Mouse (Mus musculus): ENCODE measurements around the gene Gm21964. TPM values are rescaled to one million over a fixed set of nuclear protein-coding genes. Genes with fewer than 3 reads are reported as not detected.

Gene Gm21964
- not detected in 2 replicates for polyA plus RNA-seq (2014; fragmentation: Nextera tagmentation; extraction: Ambion mirVana)

DNA sequence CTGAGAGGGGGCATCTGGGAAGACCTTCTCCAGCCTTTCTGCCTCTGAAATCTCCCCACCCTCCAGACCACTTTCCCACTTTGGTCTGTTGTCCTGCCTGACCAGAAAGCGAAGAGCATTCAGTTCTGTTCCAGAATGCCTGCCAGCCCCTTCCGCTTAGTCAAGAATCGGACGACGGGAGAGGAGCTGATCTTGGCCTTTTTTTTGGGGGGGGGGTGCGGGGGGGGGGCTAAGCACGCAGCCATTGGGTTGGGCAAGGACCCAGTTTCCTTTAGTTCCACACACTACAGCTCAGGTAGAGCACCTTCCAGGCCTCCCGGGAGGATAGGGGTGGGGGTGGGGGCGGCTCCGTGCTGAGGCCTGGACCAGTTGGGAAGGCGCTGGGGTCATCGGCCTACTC, at the start of gene Gm21964:
TSS of gene Gm21964 (plus strand) at position 301 of the 400 bp plus-strand sequence.
- H3K27me3 ChIP-seq (ENCODE audit: control insufficient read depth, insufficient read depth, low read length), result no peaks in the 10 kb centered on the region
- no peak within 1 kb of the TSS for H3K9ac ChIP-seq (ENCODE audit: low read depth, low read length)
- H3K4me2 ChIP-seq (replicated peaks; ENCODE audit: low read depth, low read length), result no peak within 1 kb of the TSS
- no peaks in the 10 kb centered on the region for H3K9me3 ChIP-seq (ENCODE audit: control insufficient read depth, low read length)
- no peaks in the 10 kb centered on the region for H3K4me1 ChIP-seq (replicated peaks; ENCODE audit: control insufficient read depth, insufficient read depth, low read length)
- DNase-seq (ENCODE audit: low spot score) (no peak), ATAC-seq (ENCODE audit: low FRiP score) (no peak)
- no peaks in the 10 kb centered on the region for H3K36me3 ChIP-seq (ENCODE audit: control insufficient read depth, insufficient read depth, low read length)
- no peak within 1 kb of the TSS for H3K27ac ChIP-seq (ENCODE audit: low read depth, low read length)
- H3K4me3 ChIP-seq (ENCODE audit: low read depth, low read length), result no peak within 1 kb of the TSS
- WGBS, result 81% methylated on average over 10 of the region's 12 CpGs

DNA sequence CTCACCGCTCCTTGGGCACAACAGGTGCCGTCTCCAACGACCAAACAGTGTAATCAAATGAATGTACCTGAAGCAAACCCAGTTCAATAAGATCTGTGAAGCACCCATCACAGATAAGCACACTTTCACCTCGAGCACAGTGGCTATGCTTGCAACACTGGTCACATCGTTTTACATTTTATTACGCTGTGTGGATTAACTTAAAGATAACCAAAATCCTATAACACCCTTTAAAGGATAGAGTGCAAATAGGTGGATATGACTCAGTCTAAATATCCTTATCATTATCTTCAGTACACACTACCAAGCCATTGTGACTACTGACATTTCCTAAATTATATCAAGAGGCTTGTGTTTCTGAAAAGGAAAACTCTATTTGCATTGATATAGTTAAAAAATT, 49.8 kb upstream of the Gm21964 start:
- H3K27me3 ChIP-seq (ENCODE audit: control insufficient read depth, insufficient read depth, low read length), result no peaks in the 10 kb centered on the region
- DNase-seq (ENCODE audit: low spot score), result no peak
- no peak overlapping the region for H3K9ac ChIP-seq (ENCODE audit: low read depth, low read length)
- H3K4me3 ChIP-seq (ENCODE audit: low read depth, low read length), result no peak overlapping the region
- no peaks in the 10 kb centered on the region for H3K4me1 ChIP-seq (replicated peaks; ENCODE audit: control insufficient read depth, insufficient read depth, low read length)
- no peak overlapping the region for H3K4me2 ChIP-seq (replicated peaks; ENCODE audit: low read depth, low read length)
- 84% methylated on average over 6 of the region's 6 CpGs for WGBS
- H3K9me3 ChIP-seq (ENCODE audit: control insufficient read depth, low read length), result no peaks in the 10 kb centered on the region
- no peak overlapping the region for H3K27ac ChIP-seq (ENCODE audit: low read depth, low read length)
- no peak for ATAC-seq (ENCODE audit: low FRiP score)
- H3K36me3 ChIP-seq (ENCODE audit: control insufficient read depth, insufficient read depth, low read length), result no peaks in the 10 kb centered on the region

DNA sequence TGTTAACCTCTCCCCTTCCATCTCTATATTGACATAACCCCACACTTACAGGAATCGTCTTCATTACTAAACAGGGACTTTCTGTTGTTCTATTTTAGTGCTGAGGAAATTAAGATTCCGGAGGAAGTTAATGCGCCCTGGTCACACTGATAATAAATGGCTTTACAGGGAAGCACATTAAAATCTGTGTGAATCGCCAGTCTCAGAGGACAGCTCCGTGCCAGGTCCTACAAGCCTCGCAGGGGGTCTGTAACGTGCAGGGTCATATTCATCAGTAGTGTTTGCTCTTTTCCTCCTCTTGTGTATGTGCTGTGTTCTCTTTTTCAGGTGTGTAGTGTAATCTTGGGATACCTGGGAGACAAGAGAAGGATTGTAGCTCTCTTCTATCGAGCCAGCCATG, 42.8 kb upstream of the Gm21964 start:
- H3K4me1 ChIP-seq (replicated peaks; ENCODE audit: control insufficient read depth, insufficient read depth, low read length), result no peaks in the 10 kb centered on the region
- no peaks in the 10 kb centered on the region for H3K36me3 ChIP-seq (ENCODE audit: control insufficient read depth, insufficient read depth, low read length)

DNA sequence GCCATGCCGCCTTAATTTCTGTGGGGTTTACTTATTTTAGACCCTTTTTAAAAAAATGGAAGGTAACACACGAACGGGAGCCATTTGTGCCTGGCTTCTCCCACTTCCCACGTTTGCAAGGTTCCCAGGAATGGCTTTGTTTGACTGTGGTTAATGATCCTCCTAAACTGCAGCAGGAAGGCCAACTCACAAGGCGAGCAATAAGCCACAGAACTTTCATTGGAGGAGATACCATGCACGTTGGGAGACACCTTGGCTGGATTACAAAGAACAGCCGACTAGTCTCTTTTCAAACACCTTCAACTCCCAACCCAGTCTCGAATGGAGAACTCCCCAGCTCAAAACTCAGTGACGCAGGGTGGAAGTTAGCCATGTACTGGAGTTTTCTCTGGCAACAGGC, 36.8 kb upstream of the Gm21964 start:
- WGBS, result 81% methylated on average over 9 of the region's 9 CpGs
- no peaks in the 10 kb centered on the region for H3K4me1 ChIP-seq (replicated peaks; ENCODE audit: control insufficient read depth, insufficient read depth, low read length)
- DNase-seq (ENCODE audit: low spot score), result no peak
- no peaks in the 10 kb centered on the region for H3K9me3 ChIP-seq (ENCODE audit: control insufficient read depth, low read length)
- H3K27me3 ChIP-seq (ENCODE audit: control insufficient read depth, insufficient read depth, low read length), result no peaks in the 10 kb centered on the region
- no peaks in the 10 kb centered on the region for H3K36me3 ChIP-seq (ENCODE audit: control insufficient read depth, insufficient read depth, low read length)
- H3K27ac ChIP-seq (ENCODE audit: low read depth, low read length), result no peak overlapping the region
- H3K4me2 ChIP-seq (replicated peaks; ENCODE audit: low read depth, low read length), result no peak overlapping the region
- H3K9ac ChIP-seq (ENCODE audit: low read depth, low read length), result no peak overlapping the region
- H3K4me3 ChIP-seq (ENCODE audit: low read depth, low read length), result no peak overlapping the region
- no peak for ATAC-seq (ENCODE audit: low FRiP score)

More for the DNA sequence above, 42.8 kb upstream of the Gm21964 start:
- Histone ChIP-seq H3K9me3 (ENCODE audit: control insufficient read depth, low read length) (no peaks in the 10 kb centered on the region), H3K4me2 (replicated peaks; ENCODE audit: low read depth, low read length) (no peak overlapping the region), H3K27ac (ENCODE audit: low read depth, low read length) (no peak overlapping the region), H3K9ac (ENCODE audit: low read depth, low read length) (no peak overlapping the region), H3K4me3 (ENCODE audit: low read depth, low read length) (no peak overlapping the region), H3K27me3 (ENCODE audit: control insufficient read depth, insufficient read depth, low read length) (no peaks in the 10 kb centered on the region)
- DNase-seq (ENCODE audit: low spot score), result no peak
- 87% methylated on average over 8 of the region's 8 CpGs for WGBS
- no peak for ATAC-seq (ENCODE audit: low FRiP score)

DNA sequence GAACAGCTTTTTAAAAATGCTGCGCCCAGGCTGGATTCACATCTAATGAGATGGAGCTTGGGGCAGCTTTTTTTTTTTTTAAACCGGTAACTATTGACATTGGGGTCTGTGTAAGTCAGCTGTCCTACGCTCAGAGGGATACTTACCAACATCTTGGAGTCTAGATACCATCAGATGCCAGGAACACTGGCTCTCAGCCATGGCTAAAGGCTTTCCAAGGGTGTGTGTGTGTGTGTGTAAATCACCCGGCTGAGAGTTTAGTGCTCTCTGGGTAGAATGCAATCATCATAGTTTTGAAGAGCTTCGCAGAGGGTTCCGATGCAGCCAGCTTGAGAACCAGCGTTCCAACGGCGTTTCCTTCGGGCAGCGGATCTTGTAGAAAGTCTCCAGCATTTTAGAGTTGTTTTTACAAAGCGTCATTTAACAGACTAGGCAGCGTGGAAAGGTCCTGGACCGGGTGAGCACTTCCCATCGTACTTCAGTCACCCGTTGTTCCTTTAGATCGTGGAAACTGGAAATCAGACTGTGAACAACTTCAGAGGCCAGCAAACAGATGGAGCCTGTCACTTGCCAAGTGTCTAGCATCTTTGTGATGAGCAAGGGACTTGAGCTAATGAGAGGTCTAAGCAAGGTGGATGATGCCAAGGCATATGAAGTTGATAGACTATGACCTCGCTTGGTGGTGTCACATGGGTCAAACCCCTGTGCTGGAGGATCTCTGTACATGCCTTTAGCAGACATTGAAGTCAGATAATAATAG, 36.2 kb upstream of the Gm21964 start:
- 94% methylated on average over 18 of the region's 18 CpGs for WGBS
- H3K4me1 ChIP-seq (replicated peaks; ENCODE audit: control insufficient read depth, insufficient read depth, low read length), result no peaks in the 10 kb centered on the region
- no peaks in the 10 kb centered on the region for H3K9me3 ChIP-seq (ENCODE audit: control insufficient read depth, low read length)
- ATAC-seq (ENCODE audit: low FRiP score), result no peak
- no peaks in the 10 kb centered on the region for H3K36me3 ChIP-seq (ENCODE audit: control insufficient read depth, insufficient read depth, low read length)
- no peaks in the 10 kb centered on the region for H3K27me3 ChIP-seq (ENCODE audit: control insufficient read depth, insufficient read depth, low read length)
- H3K27ac ChIP-seq (ENCODE audit: low read depth, low read length), result no peak overlapping the region
- no peak overlapping the region for H3K4me3 ChIP-seq (ENCODE audit: low read depth, low read length)
- DNase-seq (ENCODE audit: low spot score), result no peak
- H3K4me2 ChIP-seq (replicated peaks; ENCODE audit: low read depth, low read length), result no peak overlapping the region
- H3K9ac ChIP-seq (ENCODE audit: low read depth, low read length), result no peak overlapping the region

DNA sequence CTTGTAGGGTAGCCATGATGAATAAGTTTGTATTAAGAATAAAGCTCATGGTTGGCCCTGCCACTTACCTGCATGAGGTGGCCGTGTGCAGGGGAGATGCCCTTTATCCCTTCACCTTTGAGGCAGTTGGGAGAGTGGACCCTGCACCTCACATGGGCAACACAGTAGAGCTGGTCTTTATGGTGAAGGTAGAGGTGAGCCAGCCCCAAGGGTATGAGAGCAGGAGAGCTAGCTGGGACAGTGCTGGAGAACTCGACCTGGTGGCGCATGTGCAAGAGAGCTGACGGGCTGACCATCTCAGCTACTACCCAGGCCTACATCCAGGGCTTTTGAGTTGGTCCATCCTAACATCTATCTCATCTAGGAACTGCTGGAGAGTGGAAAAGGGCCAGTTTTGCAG, 35.3 kb upstream of the Gm21964 start:
- H3K4me2 ChIP-seq (replicated peaks; ENCODE audit: low read depth, low read length), result no peak overlapping the region
- DNase-seq (ENCODE audit: low spot score) (no peak), ATAC-seq (ENCODE audit: low FRiP score) (no peak)
- H3K4me1 ChIP-seq (replicated peaks; ENCODE audit: control insufficient read depth, insufficient read depth, low read length), result no peaks in the 10 kb centered on the region
- H3K36me3 ChIP-seq (ENCODE audit: control insufficient read depth, insufficient read depth, low read length), result no peaks in the 10 kb centered on the region
- no peak overlapping the region for H3K9ac ChIP-seq (ENCODE audit: low read depth, low read length)
- no peak overlapping the region for H3K27ac ChIP-seq (ENCODE audit: low read depth, low read length)
- no peaks in the 10 kb centered on the region for H3K27me3 ChIP-seq (ENCODE audit: control insufficient read depth, insufficient read depth, low read length)
- H3K4me3 ChIP-seq (ENCODE audit: low read depth, low read length), result no peak overlapping the region
- H3K9me3 ChIP-seq (ENCODE audit: control insufficient read depth, low read length), result no peaks in the 10 kb centered on the region
- 95% methylated on average over 4 of the region's 4 CpGs for WGBS

DNA sequence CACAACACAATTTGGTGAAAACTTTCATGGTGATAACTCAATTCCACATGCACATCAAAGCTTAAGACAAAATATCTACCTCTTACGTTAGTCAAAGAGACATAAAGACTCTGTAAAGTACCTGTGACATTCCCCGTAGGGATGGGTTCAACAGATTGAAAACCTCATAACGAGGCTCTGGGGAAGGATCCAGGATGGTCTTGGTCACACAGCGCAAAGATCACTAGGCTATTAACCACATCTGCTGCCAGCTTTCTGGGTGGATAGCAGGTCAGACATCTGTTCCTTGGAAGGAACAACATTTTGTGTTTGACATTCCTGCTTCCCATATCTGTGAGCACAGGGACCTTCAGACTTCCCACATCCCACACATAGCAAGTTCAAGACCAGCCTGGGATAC, 31.3 kb upstream of the Gm21964 start:
- Histone ChIP-seq H3K27ac (ENCODE audit: low read depth, low read length) (no peak overlapping the region), H3K4me2 (replicated peaks; ENCODE audit: low read depth, low read length) (no peak overlapping the region), H3K36me3 (ENCODE audit: control insufficient read depth, insufficient read depth, low read length) (no peaks in the 10 kb centered on the region), H3K4me3 (ENCODE audit: low read depth, low read length) (no peak overlapping the region), H3K9ac (ENCODE audit: low read depth, low read length) (no peak overlapping the region), H3K27me3 (ENCODE audit: control insufficient read depth, insufficient read depth, low read length) (no peaks in the 10 kb centered on the region), H3K4me1 (replicated peaks; ENCODE audit: control insufficient read depth, insufficient read depth, low read length) (no peaks in the 10 kb centered on the region), H3K9me3 (ENCODE audit: control insufficient read depth, low read length) (no peaks in the 10 kb centered on the region)
- 89% methylated on average over 4 of the region's 4 CpGs for WGBS
- ATAC-seq (ENCODE audit: low FRiP score), result no peak
- no peak for DNase-seq (ENCODE audit: low spot score)

DNA sequence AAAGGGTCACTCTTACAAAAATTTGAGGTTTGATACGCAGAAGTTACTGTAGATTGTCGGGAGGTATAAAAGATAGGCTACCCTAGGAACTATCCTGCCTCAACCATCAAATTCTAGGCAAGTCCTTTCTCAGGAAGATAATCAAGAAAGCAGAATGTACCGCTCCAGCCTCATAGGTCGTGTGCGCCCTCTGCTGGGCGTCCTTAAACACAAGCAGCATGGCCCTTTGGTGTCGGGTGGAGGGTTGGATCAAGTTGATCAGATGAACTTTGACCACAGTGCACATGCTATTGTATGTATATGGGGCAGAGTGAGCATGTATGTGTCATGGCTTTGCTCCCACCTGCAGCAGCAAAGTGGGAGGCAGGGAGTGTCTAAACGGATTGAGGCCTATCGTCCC, 29.4 kb upstream of the Gm21964 start:
- Histone ChIP-seq H3K36me3 (ENCODE audit: control insufficient read depth, insufficient read depth, low read length) (no peaks in the 10 kb centered on the region), H3K4me2 (replicated peaks; ENCODE audit: low read depth, low read length) (no peak overlapping the region), H3K9me3 (ENCODE audit: control insufficient read depth, low read length) (no peaks in the 10 kb centered on the region), H3K9ac (ENCODE audit: low read depth, low read length) (no peak overlapping the region), H3K4me3 (ENCODE audit: low read depth, low read length) (no peak overlapping the region), H3K27me3 (ENCODE audit: control insufficient read depth, insufficient read depth, low read length) (no peaks in the 10 kb centered on the region), H3K4me1 (replicated peaks; ENCODE audit: control insufficient read depth, insufficient read depth, low read length) (no peaks in the 10 kb centered on the region), H3K27ac (ENCODE audit: low read depth, low read length) (no peak overlapping the region)
- DNase-seq (ENCODE audit: low spot score), result peak; percentile 89
- no peak for ATAC-seq (ENCODE audit: low FRiP score)
- WGBS, result 12% methylated on average over 9 of the region's 9 CpGs

DNA sequence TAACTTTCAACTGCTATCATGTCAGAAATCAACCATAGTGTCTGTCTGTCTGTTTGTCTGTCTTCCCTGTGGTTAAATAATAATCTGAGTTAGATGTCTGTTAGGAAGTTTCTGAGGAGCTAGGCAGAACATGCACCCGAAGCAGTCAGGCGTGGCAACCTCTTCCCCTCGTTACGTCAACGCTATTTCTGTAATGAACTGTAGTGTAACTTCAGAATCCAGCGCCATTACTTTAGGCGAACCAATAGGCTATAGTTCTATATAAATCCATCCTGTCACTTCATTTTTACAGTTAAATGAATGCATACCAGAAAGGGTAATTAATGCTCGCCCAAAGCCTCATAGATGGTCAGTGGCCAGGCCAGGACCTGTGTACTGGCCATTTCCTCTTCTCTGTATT, 26.5 kb upstream of the Gm21964 start:
- no peaks in the 10 kb centered on the region for H3K27me3 ChIP-seq (ENCODE audit: control insufficient read depth, insufficient read depth, low read length)
- no peak for ATAC-seq (ENCODE audit: low FRiP score)

More for the DNA sequence above, 26.5 kb upstream of the Gm21964 start:
- Histone ChIP-seq H3K9ac (ENCODE audit: low read depth, low read length) (no peak overlapping the region), H3K27ac (ENCODE audit: low read depth, low read length) (no peak overlapping the region), H3K4me1 (replicated peaks; ENCODE audit: control insufficient read depth, insufficient read depth, low read length) (no peaks in the 10 kb centered on the region), H3K4me3 (ENCODE audit: low read depth, low read length) (no peak overlapping the region), H3K9me3 (ENCODE audit: control insufficient read depth, low read length) (no peaks in the 10 kb centered on the region), H3K4me2 (replicated peaks; ENCODE audit: low read depth, low read length) (no peak overlapping the region), H3K36me3 (ENCODE audit: control insufficient read depth, insufficient read depth, low read length) (no peaks in the 10 kb centered on the region)
- DNase-seq (ENCODE audit: low spot score), result no peak
- 88% methylated on average over 8 of the region's 8 CpGs for WGBS

All from hindbrain, embryonic 11.5 days (tissue).